Mouse (Mus musculus): ENCODE results near the gene Aes.

The Aes gene

DNA sequence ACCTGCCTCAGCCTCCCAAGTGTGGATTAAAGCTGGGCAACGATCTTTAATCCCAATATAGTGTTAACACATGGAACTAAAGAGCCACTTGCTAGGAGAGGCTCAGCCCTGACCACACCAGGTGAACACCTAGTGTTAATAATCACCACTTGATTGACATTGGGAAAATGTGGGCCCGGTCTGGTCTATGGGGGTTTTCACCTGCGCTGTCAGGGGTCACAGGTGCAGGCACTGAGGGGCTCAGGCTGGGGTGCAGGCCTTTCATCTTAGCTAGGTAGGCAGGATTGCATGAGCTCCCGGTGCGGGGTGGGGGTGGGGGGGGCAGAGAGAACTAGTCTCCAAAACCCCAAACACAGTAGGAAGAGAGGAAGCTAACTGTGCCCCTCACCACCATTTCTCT, 40.3 kb downstream of the Aes start:
- no peak for DNase-seq

DNA sequence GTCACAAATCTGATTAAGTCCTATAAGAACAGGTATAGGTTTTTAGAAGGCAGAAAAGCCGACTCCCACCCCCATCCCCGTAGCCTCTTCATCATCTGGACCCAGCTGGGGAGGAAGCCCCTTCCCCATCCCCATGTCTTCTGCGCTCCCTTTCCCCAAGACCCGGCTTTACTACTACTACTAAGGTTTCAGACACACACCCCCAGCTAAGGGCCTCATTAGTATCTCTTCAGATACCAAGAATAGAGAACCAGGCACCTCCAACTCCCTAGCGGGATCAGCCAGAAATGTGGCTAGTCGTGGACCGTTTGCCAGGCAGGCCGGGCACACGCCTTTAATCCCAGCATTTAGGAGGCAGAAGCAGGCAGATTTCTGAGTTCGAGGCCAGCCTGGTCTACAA, 40.8 kb downstream of the Aes start:
- DNase-seq = no peak

DNA sequence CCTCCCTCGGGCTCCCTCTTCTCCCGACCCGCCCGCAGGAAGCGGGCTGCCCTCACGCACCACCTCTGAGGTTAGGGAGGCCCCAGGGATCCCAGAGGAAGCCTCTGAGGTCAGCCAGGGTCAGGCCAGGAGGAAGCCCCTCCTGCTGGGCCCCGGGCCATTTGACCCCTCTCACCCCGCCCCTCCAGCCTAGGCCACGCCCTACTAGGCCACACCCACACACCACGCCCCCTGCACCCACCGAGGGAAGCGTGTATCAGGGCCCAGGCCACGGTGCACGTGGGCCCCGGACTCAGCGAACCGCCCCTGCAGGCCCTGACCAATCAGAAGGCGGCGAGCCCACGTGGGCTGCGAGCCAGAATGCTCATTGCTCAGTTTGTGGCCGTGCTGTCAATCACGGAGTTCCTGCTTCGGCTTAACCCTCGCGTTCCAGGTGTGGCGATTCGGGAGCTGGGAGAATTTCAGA, 41.5 kb downstream of the Aes start, which contains the start of gene Tle6:
Tle6 (minus strand) TSS at position 336 of the 466 bp plus-strand sequence.
- DNase-seq = peak; percentile 96

DNA sequence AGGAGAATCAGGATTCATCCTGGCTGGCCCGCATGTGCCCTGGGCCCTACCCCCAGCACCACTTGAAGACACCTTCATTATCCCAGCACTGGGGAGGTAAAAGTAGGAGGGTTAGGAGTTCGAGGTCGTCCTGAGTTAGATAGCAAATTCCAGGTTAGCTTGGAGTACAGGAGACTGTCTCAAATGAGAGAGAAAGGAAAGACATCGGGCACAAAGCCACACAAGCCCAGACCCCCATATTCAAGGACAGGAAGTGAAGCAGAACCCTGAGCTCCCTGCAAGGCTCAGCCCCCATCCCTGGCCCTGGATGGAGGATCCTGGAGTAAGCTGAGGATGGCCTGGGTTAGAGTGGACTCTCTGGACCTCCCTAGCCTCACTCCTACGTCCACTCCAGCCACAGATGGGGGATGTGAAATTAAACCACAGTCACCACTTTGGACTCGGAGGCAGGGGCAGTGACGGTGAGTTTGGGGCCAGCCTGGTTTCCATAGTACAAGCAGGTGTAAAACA, 42.2 kb downstream of the Aes start:
- DNase-seq = no peak

DNA sequence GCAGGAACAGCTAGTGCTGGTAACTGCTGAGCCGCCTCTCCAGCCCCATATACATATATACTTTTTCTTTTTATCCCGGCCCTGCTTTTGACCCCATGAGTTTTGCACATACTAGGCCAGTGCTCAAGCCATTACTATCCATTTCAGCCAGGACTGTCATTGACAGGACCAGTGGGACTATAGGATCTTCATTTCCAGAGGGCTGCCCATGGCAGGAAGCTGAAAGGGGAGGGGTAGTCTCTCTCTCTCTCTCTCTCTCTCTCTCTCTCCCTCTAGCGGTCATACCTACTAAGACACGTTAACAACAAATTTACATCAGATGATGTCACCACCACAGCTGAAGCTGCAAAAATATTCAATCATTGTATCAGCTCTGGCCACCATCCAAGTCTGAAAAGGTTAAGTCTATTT, 43.5 kb downstream of the Aes start:
- no peak for DNase-seq

DNA sequence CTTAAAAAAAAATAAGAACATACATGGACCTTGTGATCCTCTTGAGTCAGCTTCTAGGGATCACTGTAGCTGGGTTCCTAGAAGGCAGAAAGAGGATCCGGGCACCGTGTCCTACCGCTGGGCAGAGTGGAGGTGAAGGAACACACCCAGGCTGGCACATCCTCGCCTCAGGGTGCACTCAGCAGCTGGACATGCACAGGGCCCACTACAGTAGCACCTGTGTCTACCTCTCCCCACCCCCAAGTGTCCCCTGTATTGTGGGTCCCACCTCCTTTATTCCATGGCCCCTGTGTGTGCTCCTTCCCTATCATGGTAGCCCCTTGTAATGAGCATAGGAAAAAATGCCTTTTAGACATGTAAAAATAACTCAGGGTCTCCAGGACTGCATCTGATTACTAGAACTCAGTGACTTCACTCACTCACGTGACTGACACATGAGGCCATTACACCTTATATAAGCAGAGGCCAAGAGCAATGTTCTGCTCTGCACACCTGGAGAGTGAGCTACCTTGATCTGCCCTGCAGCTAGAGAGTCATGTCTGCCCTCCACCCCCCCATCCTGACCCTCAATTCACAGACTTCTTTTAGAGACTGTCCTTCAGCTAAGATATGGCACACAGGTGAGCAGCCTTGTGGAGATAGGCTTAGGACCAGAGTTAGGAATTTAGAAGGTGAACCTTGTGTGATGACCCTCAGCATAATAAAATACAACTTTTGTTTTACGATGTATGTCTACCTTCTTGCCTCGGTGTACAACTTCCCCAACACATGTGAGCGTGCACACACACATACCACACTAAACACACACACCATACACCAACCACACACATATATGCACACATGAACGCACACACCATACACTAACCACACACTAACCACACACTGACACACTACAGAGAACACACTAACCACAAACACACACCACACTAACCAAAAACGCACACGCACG, 45.0 kb downstream of the Aes start:
- DNase-seq = peak; percentile 55

DNA sequence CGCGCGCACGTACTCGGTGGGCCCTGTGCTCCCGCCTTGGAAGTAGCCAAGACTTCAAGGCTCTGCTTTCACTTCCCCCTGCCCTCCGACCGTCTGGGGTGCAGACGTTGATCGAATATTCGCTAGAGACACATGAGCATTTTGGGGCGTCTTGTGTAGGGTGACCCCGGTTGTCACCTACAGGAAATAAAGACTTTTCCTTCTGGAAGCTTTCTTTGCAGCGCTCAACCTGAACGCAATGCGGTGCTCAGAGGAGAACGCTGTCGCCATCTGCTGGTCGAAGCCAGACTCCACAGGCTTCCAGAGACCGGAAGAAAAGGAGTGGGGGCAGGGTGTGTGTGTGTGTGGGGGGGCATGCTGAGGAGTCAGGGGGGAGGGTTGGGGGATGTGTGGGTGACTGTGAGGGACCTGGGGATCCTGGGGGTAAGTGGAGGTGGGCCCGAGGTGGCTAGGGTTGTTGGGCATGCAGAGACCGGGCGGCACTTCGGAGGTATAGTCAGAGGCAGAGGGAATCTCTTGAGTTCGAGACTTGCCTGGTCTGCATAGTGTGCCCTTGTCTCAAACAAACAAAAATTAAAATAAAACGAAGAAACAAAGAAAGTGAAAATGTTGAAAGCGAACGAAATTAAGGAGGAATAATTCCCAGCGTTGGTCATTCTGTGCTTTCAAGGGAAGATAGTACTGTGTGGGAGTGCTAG, 45.8 kb downstream of the Aes start:
- DNase-seq = peak; percentile 88

DNA sequence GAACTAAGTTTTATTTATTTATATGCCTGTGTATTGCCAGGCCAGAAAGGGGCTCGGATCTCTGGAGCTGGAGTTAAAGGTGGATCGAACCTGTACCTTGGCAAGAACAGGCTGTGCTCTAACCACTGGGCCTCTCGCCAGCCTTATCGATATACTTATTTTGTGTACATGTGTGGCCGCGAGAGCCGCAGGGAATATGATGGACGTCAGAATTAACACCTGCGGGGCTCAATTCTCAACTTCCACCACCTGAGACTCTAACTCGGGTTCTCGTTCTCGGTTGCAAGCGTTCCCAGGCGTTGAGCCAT, 46.3 kb downstream of the Aes start:
- DNase-seq = no peak

DNA sequence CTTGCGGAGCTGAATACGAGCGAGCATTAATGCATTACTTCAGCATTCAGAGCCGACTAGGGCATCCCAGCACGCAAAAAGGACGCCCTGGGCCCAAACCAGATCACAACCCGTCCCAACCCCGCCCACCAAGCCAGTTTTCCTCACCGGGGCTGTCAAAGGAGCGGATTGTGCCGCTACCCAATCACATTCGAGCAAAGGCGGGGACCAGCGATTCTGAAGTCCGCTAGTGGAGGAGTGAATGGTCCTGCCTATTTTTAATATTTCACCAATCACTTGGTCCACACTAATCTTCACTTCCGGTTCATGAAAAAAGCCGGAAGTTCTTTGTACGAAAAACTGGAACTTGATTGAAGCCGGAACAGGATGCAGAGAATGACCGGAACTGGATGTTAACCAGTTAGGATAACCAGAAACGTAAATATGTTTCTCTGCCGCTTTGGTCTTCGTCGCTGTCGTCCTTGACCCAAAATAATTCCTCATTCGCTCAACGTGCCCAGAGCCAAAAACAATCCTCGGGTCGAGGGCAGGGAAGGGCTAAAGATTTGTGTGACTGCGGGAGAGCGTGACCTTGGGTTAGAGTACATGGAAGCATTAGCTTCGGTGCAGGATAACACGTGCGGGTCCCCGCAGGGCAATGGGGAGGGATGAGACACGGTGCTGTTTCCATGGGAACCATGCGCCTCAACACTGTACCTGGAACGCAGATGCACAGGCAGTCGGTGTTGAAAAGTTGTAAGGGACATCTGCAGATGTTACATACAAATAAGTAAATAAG, 46.9 kb downstream of the Aes start, which contains the start of gene BC025920:
BC025920 (plus strand) TSS at position 297 of the 778 bp plus-strand sequence.
- peak; percentile 99 for DNase-seq

DNA sequence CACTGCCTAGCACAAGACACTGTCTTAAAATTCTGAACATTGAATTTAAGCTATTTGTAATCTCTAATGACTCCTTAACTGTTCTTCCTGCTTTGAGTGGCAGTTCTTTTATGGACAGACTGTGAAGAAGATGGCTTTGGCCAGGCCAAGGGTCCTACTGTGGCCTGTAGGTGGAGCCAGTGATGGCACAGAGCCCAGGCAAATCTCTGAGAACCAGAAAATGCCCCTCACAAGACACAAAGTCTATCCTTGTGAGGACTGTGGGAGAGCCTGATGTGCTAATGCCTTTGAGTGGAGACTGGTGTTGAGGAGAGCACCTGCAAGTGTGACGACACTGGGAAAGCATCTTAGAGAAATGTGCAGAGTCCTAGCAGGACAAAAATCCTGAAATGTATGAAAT, 49.0 kb downstream of the Aes start:
- DNase-seq = no peak

DNA sequence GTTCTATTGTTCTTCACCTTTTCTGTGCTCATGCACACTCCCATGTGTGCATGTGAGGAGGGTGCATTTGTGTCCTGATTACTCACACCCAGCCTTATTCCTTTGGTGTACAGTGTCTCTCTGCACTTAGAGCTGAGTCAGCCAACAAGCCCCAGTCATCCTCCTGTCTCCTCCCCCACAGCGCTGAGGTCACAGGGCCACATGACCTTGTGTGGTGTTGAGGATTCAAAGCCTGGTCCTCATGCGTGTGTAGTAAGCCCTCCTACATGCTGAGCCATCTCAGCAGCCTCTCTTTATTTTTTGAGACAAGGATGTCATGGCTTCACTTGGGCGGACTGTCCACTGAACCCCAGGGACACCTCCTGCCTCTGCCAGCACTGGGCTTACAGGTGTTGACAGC, 53.5 kb downstream of the Aes start:
- no peak for DNase-seq

DNA sequence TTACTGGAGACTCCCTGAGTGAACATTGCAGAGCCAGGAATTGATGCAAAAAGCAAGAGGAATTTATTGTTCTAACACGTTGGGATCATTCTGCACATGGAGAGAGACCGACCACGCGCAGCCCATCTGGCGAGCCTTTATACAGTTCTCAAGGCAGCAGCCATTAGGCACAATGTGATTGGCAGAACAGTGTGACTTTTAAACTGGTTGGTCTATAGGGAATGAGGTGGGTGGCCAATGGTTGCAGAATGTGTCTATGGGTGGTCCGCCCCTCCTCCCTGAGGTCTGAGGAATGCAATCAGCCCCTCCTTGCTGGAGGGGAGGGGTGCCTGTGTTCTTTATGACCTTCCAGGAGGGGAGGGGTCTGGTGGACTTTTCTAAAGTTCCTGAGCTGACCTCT, 56.2 kb downstream of the Aes start:
- no peak for DNase-seq

All from kidney, adult 9 months (tissue).